Mouse (Mus musculus) limb, embryonic 14.5 days (tissue): ENCODE data around the gene Nipa2. TPM values are rescaled to one million over a fixed set of nuclear protein-coding genes. Genes with fewer than 3 reads are reported as not detected.
"Not testable (repeated sequence)": the region's sequence is repeated elsewhere in the genome, so short reads cannot be mapped to it uniquely, and the experiment has no call there.

Source experiments
- ATAC-seq: fragments of 200-750 bp; cut with Nextera tagmentation; 2 replicates; pipeline ENCODE4 v1.8.0; 2017; ENCODE audit warnings: low read depth, moderate number of reproducible peaks, moderate TSS enrichment; ENCODE audit not compliant: low FRiP score
- DNase-seq: peaks from one replicate; pipeline ENCODE4 v3.0.0-alpha.2; 2015; ENCODE audit warnings: low spot score
- H3K27ac ChIP-seq: fragments of 300-500 bp; sonication (generic); replicated peaks from 2 replicates; pipeline ENCODE4 v1.5.1; 2014; ENCODE audit warnings: low read depth, mild to moderate bottlenecking, low read length, moderate library complexity, mixed read lengths
- H3K27me3 ChIP-seq: fragments of 300-500 bp; sonication (generic); 2 replicates; pipeline ENCODE4 v1.6.1; 2014; ENCODE audit warnings: low read length, mixed read lengths; ENCODE audit not compliant: control insufficient read depth, insufficient read depth
- H3K36me3 ChIP-seq: fragments of 300-500 bp; sonication (generic); 2 replicates; pipeline ENCODE4 v1.6.1; 2014; ENCODE audit warnings: mild to moderate bottlenecking, low read length, moderate library complexity, mixed read lengths; ENCODE audit not compliant: control insufficient read depth, insufficient read depth
- H3K4me1 ChIP-seq: fragments of 300-500 bp; sonication (generic); 2 replicates; pipeline ENCODE4 v1.6.1; 2014; ENCODE audit warnings: antibody characterized with exemption, low read length, mixed read lengths; ENCODE audit not compliant: control insufficient read depth, insufficient read depth
- H3K4me2 ChIP-seq: fragments of 300-500 bp; sonication (generic); replicated peaks from 2 replicates; pipeline ENCODE4 v1.6.1; 2014; ENCODE audit warnings: low read depth, mild to moderate bottlenecking, low read length, moderate library complexity; ENCODE audit not compliant: severe bottlenecking
- H3K4me3 ChIP-seq: fragments of 300-500 bp; sonication (generic); replicated peaks from 2 replicates; pipeline ENCODE4 v1.5.1; 2014; ENCODE audit warnings: low read length
- H3K9ac ChIP-seq: fragments of 300-500 bp; sonication (generic); 2 replicates; pipeline ENCODE4 v1.6.1; 2014; ENCODE audit warnings: mild to moderate bottlenecking, low read depth, low read length, moderate library complexity; ENCODE audit not compliant: severe bottlenecking
- H3K9me3 ChIP-seq: fragments of 300-500 bp; sonication (generic); 2 replicates; pipeline ENCODE4 v1.6.1; 2016; ENCODE audit warnings: low read length; ENCODE audit not compliant: control insufficient read depth
- POLR2A ChIP-seq: fragments of 200-500 bp; IDR thresholded peaks from 2 replicates; pipeline ENCODE4 v1.8.0; 2012; ENCODE audit warnings: inconsistent platforms, mild to moderate bottlenecking, moderate library complexity, borderline replicate concordance; ENCODE audit not compliant: insufficient read depth, insufficient read length; ENCODE audit errors: extremely low read depth
- WGBS: fragments of 180-500 bp; shearing (Covaris S2); extraction: QIAGEN DNeasy Blood & Tissue Kit; methylation state at CpG from one replicate; pipeline ENCODE4 v1.1.7; 2014; 5-methylcytosine and 5-hydroxymethylcytosine counted together
- polyA plus RNA-seq, 2 experiments: library from polyadenylated mRNA; depleted of rRNA in 1 of 2; stranded (reverse) in 1 of 2; unstranded in 1 of 2; fragments of >200 nt; fragmentation: Nextera tagmentation in 1 of 2; extraction: Ambion mirVana in 1 of 2; gene quantifications; 2 replicates each; pipeline versions ENCODE4 v1.2.1 to v1.2.3; 2012 to 2014

Nipa2 gene
- polyA plus RNA-seq, 2 experiments: 24.4 to 50.0 TPM

DNA sequence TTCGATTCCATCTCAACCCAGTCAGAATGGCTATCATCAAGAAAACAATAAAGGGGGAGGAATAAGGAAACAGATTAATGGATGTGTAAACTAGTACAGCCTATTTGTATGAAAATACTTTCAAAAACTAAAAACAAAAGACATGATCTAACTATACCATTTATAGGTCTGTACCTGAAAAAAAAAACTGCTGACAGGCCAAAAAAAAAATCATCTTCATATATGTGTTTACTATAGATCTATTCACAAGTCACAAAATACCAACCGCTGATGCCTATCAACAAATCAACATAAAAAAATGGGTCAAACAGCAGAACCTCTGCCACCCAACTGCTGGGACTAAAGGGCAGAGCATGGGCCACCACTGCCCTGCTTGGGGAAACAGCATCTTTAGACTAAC lies 6.2 kb downstream of the Nipa2 start:
- no peaks in the 10 kb centered on the region for H3K9me3 ChIP-seq
- H3K9ac ChIP-seq: no peak overlapping the region
- TF ChIP-seq POLR2A: no peak
- no peaks in the 10 kb centered on the region for H3K4me1 ChIP-seq
- DNase-seq (no peak), ATAC-seq (no peak)
- H3K27me3 ChIP-seq: no peaks in the 10 kb centered on the region
- 94% methylated on average over 2 of the region's 2 CpGs for WGBS
- H3K4me3 ChIP-seq: no peak overlapping the region
- no peak overlapping the region for H3K4me2 ChIP-seq
- no peak overlapping the region for H3K27ac ChIP-seq
- peaks cover 9% of the 10 kb centered on the region; the same call in 1 of the 2 replicates for H3K36me3 ChIP-seq

DNA sequence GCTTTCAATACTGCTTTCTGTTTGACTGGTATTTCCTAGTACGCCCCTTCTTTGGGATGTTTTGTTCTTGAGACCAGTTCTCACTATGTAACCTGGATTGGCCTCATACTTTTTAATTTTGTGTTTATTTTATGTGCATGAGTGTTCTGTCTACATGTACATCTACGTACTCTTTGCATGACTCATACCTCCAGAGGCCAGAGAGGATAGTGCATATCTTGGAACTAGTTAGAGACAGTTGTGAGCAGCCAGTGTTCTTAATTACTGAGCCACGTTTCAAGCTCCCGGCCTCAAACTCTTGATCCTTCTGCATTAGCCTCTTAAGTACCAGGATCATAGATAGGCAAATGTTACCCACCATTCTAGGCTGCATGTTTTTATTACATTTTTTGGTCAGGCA lies 23.9 kb downstream of the Nipa2 start:
- H3K9me3 ChIP-seq: no peaks in the 10 kb centered on the region
- no peak overlapping the region for H3K4me3 ChIP-seq
- DNase-seq (no peak), ATAC-seq (no peak)
- 0 out of 2 replicates have a peak, but pooled peaks cover 4% of the 10 kb centered on the region for H3K36me3 ChIP-seq
- H3K27ac ChIP-seq: no peak overlapping the region
- no peak overlapping the region for H3K9ac ChIP-seq
- no peaks in the 10 kb centered on the region for H3K4me1 ChIP-seq
- H3K4me2 ChIP-seq: no peak overlapping the region
- no peak for TF ChIP-seq POLR2A
- no peaks in the 10 kb centered on the region for H3K27me3 ChIP-seq
- 88% methylated on average over 4 of the region's 4 CpGs for WGBS

DNA sequence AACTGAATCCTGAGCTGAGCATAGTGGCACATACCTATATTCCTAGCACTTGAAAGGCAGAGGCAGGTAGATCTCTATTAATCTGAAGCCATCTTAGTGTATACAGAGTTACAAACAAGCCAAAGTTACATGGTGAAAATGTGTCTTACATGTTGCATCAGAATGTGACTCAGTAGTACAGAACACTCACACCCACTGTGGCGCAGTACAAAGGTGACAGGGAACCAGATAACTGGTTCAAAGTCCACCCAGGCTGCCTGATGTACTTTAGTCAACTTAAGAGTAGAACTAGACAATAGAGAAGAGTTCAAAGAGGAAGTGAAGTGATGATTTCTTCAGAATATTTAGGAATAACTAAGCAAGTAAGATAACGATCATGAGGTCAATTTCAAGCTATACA lies 27.3 kb downstream of the Nipa2 start:
- Histone ChIP-seq H3K4me1 (no peaks in the 10 kb centered on the region), H3K9me3 (no peaks in the 10 kb centered on the region), H3K27me3 (no peaks in the 10 kb centered on the region), H3K27ac (no peak overlapping the region), H3K9ac (no peak overlapping the region), H3K4me2 (no peak overlapping the region), H3K4me3 (no peak overlapping the region), H3K36me3 (peaks cover 25% of the 10 kb centered on the region)
- WGBS: 98% methylated on average over 2 of the region's 2 CpGs
- no peak for TF ChIP-seq POLR2A
- DNase-seq (no peak), ATAC-seq (no peak)

DNA sequence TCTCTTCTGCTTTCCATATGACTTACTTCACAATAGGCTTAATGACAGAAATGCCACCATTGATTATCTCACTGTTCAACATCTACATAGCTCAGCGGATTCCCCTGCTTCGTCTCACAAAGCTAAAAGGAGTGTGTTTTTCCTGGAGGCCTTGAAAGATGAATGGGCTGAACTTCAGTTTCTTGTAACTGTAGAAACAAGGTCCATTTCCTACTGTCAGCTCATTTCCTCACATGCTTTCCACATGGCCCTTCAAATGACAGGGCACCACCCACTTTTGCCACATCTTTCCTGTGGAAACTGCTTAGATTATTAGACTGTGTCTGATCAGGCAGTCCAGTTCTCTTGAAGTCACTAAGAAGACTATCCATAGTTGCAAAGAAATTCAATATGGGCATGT lies 33.6 kb downstream of the Nipa2 start:
- H3K4me2 ChIP-seq: no peak overlapping the region
- ATAC-seq: no peak
- H3K9ac ChIP-seq: no peak overlapping the region
- no peak for TF ChIP-seq POLR2A
- WGBS: 83% methylated on average over 2 of the region's 2 CpGs
- DNase-seq: no peak
- H3K4me1 ChIP-seq: no peaks in the 10 kb centered on the region
- H3K27ac ChIP-seq: no peak overlapping the region
- peaks cover 62% of the 10 kb centered on the region for H3K36me3 ChIP-seq
- H3K27me3 ChIP-seq: no peaks in the 10 kb centered on the region
- no peak overlapping the region for H3K4me3 ChIP-seq
- no peaks in the 10 kb centered on the region for H3K9me3 ChIP-seq

DNA sequence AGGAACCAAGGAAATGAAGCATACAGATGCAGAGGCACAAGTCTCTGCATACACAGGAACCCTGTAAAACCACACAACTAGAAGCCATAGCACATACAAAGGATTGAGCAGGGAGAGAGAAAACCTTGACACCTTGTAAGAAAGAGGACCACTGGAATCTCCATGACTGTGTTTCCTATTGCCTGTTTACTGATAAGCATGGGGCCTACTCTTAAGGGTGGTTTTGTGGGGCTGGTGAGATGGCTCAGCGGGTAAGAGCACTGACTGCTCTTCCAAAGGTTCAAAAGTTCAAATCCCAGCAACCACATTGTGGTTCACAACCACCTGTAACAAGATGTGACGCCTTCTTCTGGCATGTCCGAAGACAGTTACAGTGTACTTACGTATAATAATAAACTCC lies 35.0 kb downstream of the Nipa2 start:
- Histone ChIP-seq H3K9ac (no peak overlapping the region), H3K4me1 (no peaks in the 10 kb centered on the region), H3K4me3 (no peak overlapping the region), H3K27me3 (no peaks in the 10 kb centered on the region), H3K4me2 (no peak overlapping the region), H3K36me3 (peaks cover 72% of the 10 kb centered on the region), H3K27ac (no peak overlapping the region), H3K9me3 (no peaks in the 10 kb centered on the region)
- no peak for ATAC-seq
- DNase-seq: no peak
- no peak for TF ChIP-seq POLR2A
- WGBS: 93% methylated on average over 4 of the region's 4 CpGs

DNA sequence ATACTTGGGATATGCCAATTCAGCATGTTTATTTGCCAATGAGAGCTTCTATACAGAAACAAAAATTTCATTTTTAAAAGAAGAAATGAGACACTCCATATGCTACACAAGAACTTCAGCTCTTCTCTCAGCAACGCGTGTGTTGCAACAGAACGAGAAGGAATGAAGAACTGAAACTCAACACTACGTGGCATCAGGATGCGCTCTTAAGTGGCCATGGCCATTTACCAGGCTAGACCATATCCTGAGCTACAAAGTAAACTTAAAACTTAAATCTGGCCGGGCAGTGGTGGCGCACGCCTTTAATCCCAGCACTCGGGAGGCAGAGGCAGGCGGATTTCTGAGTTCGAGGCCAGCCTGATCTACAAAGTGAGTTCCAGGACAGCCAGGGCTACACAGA lies 43.9 kb downstream of the Nipa2 start:
- 98% methylated on average over 11 of the region's 11 CpGs for WGBS
- H3K9me3 ChIP-seq, ATAC-seq, H3K4me1 ChIP-seq, H3K27me3 ChIP-seq, H3K9ac ChIP-seq, H3K27ac ChIP-seq, DNase-seq, H3K4me3 ChIP-seq, H3K4me2 ChIP-seq: not testable (repeated sequence)
- peaks cover 95% of the 10 kb centered on the region for H3K36me3 ChIP-seq
